Mouse (Mus musculus): Measurements from ENCODE around the gene 1700022I11Rik.
"Not testable (repeated sequence)": the region's sequence is repeated elsewhere in the genome, so short reads cannot be mapped to it uniquely, and the experiment has no call there.

1700022I11Rik gene

DNA sequence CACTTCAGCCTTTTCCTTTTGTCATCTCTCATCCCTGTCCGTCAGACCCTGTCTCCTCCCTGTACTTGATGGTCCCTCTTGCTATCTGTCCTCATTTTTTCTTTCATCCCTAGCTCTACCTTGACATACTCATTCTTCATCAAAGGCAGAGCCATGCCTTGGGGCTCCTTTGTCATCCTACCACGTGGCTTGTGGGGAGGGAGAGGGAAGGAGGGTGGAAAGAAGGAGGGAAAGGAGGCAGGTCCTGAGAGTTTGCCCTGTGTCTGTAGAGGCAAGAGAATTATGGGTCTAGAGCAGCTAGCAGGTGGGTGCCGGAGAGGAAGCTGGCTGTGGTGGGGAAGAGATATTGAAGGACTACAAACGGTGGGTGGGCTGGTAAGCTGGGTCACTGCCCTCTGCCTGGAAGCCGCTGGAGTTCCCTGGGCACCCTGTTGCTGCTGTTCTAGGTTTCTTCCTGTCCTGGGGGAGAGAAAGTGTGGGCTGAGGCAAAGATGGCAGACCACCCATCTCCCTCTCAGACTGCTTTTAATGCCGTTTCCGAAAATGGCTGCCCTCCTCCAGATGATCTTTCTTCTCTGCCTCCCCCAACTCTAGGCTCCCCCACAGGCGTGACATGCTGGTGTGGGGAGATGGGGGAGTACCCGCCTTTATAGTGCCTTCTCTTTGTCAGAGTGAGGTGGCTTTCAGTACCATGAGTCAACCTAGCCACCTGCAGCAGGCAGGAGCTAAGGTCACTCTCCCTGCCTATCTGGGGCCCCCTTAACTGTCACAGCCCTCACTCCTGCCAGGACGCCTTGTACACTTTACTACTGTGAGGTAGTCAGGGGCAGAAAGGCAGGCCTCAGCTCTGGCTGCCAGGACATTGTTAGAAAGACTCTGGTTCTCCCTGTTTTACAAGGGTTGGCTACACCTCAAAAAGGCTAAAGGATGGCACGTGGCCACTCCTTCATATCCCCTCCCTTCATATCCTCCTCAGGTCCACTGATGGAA, 17.9 kb upstream of the 1700022I11Rik start:
- DNase-seq (ENCODE audit: extremely low read depth, low read depth): no peak

DNA sequence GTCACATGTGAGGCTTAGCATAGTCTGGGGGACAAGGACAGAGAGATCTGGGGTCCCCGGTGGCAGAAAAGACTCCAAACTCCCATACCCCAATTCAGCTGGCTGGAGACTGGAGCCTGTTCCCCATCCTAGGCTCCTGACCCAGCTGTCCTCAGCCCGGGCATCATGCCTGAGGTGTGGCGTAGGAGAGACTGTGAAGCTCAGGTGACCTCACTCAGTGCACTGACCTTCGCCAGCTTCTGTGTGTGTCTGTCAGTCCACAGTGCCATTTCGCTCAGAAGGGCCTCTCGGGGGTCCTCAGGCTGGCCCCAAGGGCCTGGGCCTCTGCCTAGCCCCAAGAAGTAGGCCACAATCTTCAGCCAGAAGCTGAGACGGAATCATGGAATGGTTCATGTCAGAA, 16.8 kb upstream of the 1700022I11Rik start:
- DNase-seq (ENCODE audit: extremely low read depth, low read depth): no peak

DNA sequence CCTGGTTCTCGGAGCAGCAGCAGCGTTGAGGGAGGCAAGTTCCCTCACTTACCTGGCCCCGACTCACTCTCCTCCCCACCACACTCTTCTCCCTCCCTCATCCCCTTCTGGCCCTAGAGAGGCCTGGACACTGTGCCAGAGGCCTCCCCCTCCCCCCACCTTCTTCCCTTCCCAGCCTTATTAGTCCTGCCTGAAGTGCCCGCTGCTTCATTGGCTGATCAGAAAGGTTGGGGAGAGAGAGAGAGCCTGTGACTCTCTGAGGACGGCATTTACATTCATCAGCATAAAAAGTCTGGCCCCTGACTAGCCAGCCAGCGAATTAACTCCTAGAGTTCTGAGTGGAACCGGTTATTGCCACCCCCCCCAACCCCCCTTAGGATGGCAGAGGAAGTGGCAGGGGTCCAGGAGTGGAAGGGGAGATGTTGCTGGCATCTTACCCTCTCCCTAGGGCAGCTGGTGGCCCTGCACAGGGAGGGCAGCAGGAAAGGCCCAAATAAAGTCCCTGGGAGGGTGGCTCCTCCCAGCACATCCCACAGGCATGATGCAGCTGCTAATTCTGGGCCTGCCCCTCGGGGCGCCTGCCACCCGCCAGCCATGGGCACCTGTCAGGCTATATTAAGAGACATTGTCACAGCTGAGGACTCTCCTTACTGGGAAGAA, 15.8 kb upstream of the 1700022I11Rik start:
- no peak for DNase-seq (ENCODE audit: extremely low read depth, low read depth)

DNA sequence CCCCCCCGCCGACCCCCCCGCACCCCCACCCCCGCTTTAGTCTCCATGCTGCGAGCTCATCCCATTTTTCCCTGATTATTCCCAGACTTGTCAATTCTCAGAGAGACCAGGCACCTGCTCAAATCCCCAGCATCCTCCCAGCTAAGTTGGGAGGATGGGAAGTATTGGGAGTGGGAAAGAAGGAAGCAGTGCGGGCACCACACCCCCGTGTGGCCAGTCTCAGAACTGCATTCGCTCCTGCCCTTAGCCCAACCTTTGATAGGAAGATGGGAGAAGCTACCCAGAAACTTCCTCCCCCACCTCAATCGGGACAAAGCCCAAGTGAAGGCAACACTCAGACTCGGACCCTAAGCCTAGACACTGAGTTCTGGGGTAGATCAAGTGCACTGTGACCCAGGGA, 15.1 kb upstream of the 1700022I11Rik start:
- DNase-seq (ENCODE audit: extremely low read depth, low read depth): no peak

DNA sequence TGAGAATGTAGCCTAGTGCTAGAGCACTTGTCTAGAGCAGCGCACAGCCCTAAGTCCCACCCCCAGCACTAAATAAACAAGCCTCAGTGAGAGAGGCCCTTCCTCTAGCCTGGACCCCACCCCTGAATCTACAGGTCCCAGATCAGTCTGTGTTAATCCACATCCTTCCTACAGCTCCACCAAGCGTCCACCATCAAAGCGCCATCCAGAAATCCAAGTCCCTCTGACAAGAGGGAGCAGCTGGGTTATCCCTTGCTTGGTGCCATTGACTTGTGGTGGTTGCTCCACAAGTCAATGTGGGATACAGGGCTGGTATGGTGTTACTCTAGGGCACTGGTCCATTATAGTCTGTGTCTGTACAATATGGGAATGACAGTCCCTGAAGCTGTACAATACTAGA, 14.2 kb upstream of the 1700022I11Rik start:
- no peak for DNase-seq (ENCODE audit: extremely low read depth, low read depth)

DNA sequence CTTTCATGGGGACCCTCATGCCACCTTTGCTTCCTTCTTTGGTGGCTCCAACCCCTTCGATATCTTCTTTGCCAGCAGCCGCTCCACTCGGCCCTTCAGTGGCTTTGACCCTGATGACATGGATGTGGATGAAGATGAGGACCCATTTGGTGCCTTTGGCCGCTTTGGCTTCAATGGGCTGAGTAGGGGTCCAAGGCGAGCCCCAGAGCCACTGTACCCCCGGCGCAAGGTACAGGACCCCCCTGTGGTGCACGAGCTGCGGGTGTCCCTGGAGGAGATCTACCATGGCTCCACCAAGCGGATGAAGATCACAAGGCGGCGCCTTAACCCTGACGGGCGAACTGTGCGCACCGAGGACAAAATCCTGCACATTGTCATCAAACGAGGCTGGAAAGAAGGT, 12.8 kb upstream of the 1700022I11Rik start:
- no peak for DNase-seq (ENCODE audit: extremely low read depth, low read depth)

DNA sequence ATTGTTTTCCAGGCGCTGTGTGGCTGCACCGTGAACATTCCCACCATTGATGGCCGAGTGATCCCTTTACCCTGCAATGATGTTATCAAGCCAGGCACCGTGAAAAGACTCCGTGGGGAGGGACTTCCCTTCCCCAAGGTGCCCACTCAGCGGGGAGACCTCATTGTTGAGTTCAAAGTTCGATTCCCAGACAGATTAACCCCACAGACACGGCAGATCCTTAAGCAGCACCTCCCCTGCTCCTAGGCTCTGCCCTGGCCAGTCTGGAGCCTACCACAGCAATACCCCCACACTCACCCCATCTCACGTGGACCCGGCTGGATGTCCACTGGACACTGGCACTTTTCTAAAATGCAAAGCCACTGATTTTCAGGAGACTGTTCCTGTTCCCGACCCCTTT, 12.1 kb upstream of the 1700022I11Rik start:
- no peak for DNase-seq (ENCODE audit: extremely low read depth, low read depth)

DNA sequence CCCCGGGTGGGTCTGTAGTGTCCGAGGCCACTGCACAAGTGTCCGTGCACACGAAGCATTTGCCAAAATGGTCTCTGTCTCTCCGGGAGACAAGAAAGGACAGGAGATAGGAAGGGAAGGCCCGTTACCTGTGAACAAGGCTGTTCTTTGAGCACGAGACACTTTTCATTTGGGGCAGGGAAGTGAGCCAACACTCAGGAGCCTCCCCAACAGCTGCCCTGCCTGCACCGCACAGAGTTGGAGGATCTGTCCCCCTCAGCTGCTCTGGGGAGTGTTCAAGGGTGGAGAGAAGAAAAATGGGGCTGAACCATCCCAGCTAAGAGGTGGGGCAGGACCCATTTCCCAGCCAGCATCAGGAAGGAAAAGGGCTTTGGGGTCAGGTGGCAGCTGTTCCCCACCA, 11.4 kb upstream of the 1700022I11Rik start:
- no peak for DNase-seq (ENCODE audit: extremely low read depth, low read depth)

DNA sequence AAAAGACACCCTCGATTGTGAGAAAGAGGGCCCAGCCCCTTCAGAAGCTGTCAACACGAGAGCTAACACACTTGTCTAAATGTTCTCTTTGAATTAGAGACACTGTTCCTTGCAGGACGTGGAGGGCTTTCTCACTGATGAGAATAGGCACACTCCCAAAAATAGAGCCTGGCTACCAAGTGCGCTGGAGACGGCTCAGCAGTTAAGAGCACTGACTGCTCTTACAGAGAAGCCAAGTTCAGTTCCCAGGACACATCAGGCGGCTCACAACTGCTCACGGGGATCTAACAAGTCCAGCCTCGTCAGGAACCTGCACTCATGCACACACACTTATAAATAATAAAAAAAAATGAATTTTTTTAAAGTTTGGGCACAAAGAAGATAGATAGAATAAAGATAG, 10.5 kb upstream of the 1700022I11Rik start:
- no peak for DNase-seq (ENCODE audit: extremely low read depth, low read depth)

DNA sequence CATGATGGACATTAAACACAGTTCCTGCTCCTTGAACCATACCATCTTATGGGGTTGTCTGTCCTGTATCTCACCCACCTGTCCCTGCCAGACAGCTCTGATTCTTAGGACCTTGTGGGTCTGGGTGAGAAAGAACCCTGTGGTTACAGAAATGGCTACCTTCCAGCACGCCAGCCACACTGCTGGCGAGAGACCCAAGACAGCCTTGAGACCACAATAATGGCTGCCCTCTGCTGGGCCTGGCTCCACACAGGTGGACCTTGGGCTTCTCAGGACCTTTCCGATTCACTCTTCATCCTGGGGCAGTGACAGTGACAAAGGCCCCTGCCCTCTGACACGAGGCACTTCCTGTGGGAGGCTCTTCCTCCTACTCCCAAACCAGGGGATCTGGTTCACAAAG, 10.0 kb upstream of the 1700022I11Rik start:
- no peak for DNase-seq (ENCODE audit: extremely low read depth, low read depth)

DNA sequence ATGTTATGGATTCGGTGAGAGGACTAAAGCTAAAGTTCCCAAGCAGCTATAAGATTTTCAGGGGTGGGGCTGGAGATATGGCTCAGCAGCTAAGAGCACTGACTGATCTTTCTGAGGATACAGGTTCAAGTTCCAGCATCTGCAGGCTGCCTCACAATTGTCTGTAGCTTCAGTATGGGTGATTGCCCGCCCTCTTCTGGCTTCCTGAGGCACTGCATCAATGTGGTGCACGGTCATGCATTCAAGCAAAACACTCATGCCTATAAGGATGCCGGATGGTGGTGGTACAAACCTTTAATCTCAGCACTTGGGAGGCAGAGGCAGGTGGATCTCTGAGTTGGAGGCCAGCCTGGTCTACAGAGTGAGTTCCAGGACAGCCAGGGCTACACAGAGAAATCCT, 7.8 kb upstream of the 1700022I11Rik start:
- DNase-seq (ENCODE audit: extremely low read depth, low read depth): no peak

DNA sequence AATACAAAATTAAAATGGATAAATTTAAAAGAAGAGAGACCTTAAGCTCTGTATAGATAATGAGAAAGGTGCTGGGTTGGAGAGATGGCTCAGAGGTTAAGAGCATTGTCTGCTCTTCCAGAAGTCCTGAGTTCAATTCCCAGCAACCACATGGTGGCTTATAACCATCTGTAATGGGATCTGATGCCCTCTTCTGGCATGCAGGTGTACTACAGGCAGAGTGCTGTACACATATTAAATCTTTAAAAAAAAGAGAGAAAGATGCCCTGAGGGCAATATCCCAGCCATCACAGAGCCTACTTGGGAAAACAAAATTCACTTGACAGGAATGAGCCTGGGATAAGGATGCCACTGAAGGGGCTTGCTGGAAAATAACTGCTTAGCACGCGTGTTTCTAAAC, 5.9 kb upstream of the 1700022I11Rik start:
- no peak for DNase-seq (ENCODE audit: extremely low read depth, low read depth)

DNA sequence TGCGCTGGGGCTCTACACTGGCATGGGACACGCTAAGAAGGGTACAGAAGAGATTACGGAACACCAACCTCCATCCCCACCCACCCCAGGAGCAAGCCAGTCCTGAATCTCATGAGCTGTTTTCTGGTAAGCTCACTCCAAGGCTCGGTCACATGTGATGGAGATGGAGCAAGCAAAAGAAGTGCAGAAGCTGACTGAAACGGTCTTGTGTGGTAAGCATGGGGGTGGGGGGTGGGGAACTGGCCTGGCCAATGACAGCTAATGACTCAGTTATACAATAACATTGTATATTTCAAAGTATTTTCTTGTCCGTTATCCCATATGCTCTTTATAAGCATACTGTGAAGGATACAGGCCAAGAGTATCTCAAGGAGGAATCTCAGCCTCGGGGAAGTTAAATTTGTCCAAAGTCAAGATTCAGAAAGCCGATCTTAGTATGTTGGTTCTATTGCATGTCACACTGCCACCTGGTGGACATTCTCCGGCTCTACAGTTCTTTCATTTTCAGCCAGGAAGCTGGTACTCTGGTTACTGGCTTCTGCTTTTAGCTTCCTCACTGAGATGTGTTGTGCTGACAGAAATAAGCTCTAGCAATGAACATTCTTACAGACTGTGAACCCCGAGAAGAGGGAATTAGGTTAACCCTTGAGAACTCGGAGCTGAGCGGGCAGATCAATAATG, 4.2 kb upstream of the 1700022I11Rik start:
- DNase-seq (ENCODE audit: extremely low read depth, low read depth): peak; percentile 72

DNA sequence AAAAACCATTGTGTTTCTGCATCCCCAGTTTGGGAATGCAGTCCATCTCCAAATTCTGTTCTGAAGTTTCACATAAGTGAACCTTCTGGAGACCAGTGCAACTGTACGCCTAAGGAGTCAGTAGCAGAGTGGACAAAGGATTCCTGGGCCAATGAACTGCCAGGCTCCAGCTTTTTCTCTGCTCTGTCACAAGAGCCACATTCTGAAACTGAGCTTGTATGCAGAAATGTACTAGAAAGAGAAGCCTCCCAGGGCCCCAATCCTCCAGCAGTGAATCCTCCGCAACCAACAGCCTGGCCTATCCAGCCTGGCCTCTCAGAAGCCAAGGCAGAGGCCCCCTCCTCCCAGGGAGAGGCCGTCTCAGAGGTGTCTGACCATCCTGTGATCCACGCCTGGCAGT, 3.5 kb downstream of the 1700022I11Rik start:
- no peak for DNase-seq (ENCODE audit: extremely low read depth, low read depth)

DNA sequence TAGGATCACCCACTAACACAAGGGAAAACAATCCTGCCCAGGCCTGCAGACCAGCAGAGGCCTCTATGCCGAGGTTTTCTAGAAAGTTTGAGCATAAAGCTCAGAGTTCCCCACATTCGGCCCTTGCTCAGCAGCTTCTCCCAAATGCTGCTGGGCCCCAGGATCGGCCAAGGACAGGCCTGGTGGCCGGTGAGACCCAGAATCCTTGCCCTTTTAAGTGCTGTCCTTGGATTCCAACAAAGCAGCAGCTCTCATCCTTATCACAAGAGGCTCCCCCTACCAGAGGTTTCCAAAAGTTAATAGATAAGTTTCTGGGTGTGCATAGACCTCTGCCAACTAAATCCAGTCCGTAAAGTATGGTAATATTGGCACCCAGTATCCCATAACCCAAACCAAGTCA, 4.5 kb downstream of the 1700022I11Rik start:
- no peak for DNase-seq (ENCODE audit: extremely low read depth, low read depth)

DNA sequence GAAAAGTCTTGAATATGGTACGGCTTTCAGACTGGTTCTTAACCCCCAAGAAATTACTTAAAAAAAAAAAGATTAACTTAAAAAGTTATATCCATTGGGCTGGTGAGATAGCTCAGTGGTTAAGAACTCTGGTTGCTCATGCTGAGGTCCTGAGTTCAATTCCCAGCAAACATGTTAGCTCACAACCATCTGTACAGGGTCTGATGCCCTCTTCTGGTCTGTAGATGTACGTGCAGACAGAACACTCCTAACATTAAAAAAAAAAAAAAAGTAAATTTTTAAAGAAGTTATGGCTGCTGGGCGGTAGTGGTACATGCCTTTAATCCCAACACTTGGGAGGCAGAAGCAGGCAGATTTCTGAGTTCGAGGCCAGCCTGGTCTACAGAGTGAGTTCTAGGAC, 8.7 kb downstream of the 1700022I11Rik start:
- no peak for DNase-seq (ENCODE audit: extremely low read depth, low read depth)

DNA sequence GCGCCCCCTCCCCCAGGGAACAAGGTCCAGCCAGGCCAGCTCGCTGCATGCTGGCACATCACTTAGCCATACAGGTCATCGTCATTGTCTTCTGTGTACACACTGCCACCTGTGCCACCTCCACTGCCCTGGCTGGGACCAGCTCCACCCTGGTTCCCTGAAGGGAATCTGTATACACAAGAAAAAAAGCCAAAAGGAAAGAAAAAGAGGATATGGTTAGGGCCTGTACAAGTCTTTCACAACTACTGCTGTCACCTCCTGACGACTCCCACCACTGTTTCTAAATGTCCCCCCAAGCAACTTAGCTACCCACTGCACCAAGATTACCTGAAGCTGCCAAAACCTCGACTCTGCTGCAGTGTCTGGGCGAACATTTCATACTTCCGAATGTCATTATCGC, 11.1 kb downstream of the 1700022I11Rik start:
- not testable (repeated sequence) for DNase-seq (ENCODE audit: extremely low read depth, low read depth)

DNA sequence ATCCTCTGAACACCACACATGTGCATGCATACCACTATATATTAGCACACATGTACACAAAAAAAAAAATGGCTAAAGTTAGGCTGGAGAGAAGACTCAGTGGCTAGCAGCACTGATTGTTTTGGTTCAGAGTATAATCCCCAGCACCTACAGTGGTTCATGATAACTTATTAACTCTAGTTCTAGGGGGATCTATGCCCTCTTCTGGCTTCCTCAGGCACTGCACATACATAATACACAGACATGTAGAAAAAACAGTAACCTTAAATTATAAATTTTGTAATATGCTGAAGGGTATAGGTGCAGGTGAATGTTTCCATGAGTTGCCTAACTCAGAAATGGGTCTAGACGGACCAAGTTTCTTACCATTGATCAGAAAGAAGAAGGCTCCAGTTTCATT, 18.9 kb downstream of the 1700022I11Rik start:
- DNase-seq (ENCODE audit: extremely low read depth, low read depth): no peak

DNA sequence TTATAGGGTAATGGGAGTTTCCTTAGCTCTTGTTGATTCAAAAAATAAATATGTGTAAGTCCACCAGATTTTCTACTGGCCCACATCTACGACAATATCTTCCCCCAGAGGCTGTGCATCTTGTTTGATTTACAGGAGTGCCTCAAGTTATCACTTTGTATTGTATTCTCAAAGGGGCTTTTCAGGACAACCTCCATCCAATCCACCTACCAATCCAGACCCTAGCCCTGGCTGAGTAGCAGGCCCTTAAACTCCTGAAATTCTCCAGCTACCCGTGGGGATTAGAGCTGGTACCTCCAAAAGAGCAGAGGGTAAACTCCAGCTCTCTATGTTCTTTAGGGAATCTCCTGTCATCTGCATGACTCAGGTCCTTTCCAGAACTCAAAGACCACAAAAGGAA, 28.6 kb downstream of the 1700022I11Rik start:
- no peak for DNase-seq (ENCODE audit: extremely low read depth, low read depth)

DNA sequence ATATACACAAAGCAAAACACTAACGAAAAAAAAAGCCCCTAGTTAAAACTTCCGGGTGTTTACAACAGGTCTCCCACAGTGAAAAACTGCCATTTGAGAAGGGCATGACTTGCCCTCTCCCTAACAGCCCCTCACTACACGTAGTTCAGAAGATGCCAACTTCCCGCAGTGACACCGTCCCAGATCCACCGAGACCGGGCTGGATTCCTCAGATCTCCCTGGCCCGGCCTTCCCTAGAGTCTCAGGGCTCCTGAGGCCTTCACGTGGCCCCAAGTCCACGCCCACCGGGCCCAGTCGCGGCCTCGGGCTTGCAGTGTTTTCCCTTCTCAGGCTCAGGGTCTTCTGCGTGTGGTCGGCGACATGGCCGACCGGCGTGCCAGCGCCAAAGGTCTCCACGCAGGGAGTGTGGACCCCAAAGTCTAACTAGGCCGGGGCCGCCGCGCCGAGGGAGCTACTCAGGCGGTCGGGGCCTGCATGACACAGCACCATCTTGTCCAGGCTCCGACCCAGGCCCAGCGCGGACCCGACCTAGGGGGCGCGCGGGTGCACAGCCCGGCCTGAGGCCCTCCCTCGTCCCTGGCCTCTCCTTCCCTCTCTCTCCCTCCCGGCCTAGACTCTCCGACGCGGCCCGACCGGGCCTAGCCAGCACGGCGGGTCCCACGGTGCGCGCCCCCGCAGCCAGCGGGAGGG, 30.2 kb downstream of the 1700022I11Rik start:
- peak; percentile 62 for DNase-seq (ENCODE audit: extremely low read depth, low read depth)

DNA sequence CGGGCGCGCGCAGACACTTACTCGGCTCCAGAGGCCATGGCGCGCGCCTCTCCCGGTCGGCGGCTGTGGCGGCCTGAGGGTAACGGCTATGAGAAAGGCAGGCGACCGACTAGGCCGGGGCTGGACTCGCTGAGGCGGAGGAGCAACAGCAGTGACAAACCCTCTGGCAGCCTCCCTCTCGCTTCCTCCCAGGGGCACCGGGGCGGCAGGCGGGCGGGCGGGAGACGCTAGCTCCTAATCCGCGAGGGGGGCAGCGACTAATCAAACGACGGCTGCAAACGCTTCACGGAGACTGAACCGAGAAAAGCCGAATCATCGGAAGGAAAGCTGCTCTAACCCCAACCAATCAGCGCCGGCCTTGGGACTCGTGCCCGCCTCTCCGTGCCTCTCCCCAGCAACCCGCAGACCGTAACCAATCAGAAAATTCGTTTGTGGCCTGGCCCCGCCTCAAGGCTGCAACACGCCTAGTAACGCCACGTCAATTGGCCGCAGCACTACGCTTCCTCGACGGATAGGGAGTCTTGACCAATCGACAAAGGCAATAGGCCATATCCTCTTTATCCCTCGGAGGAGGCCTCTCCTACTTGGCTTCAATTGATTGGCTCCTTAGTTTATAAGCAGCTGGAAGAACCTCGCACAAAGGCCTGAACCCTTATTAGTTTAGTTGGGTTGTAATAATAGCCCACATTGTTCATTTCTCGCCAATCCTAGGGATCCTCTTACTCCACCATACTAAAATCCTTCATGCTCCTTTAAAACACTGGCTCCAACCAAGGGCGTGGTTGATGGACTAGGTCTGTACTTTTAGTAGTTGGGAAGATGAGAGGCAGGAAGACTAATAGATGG, 31.0 kb downstream of the 1700022I11Rik start, which contains the start of gene Vcp:
TSS of gene Vcp (minus strand) at position 367 of the 846 bp plus-strand sequence.
- DNase-seq (ENCODE audit: extremely low read depth, low read depth): peak; percentile 99
